Mouse (Mus musculus) thymus, adult 2 months (tissue): ENCODE measurements around the gene Tmprss11b.

Experiments used
- CTCF ChIP-seq: fragments of 200-500 bp; IDR thresholded peaks from 2 replicates; pipeline ENCODE4 v1.5.1; 2012; ENCODE audit warnings: mild to moderate bottlenecking, control low read depth, low read length, moderate library complexity, borderline replicate concordance; ENCODE audit not compliant: control insufficient read depth, poor library complexity, insufficient read depth; ENCODE audit errors: extremely low read depth
- POLR2A ChIP-seq: fragments of 200-500 bp; IDR thresholded peaks from 2 replicates; pipeline ENCODE4 v1.6.1; 2012; ENCODE audit warnings: mild to moderate bottlenecking, low read length, control low read depth, moderate library complexity; ENCODE audit not compliant: control insufficient read depth, poor library complexity, insufficient read depth; ENCODE audit errors: extremely low read depth

- no peak for TF ChIP-seq POLR2A
- TF ChIP-seq CTCF: no peak
Observed at GRCm38 (mm10) chr5:86632324-86632723, 43.8 kb downstream of the Tmprss11b start, which contains the start of gene Tmprss11f.
